Mouse (Mus musculus) kidney, embryonic 16.5 days (tissue): ENCODE data around the gene D10Jhu81e. TPM values are rescaled to one million over a fixed set of nuclear protein-coding genes. Genes with fewer than 3 reads are reported as not detected.
"Not testable (repeated sequence)": the region's sequence is repeated elsewhere in the genome, so short reads cannot be mapped to it uniquely, and the experiment has no call there.

Experiments
- ATAC-seq: fragments of 200-750 bp; cut with Nextera tagmentation; 2 replicates; pipeline ENCODE4 v1.8.0; 2017; ENCODE audit warnings: moderate TSS enrichment; ENCODE audit not compliant: low FRiP score, low TSS enrichment
- H3K27ac ChIP-seq: fragments of 300-500 bp; sonication (generic); 2 replicates; pipeline ENCODE4 v1.5.1; 2014; ENCODE audit warnings: low read length
- H3K27me3 ChIP-seq: fragments of 300-500 bp; sonication (generic); 2 replicates; pipeline ENCODE4 v1.6.1; 2014; ENCODE audit warnings: low read length, control low read depth, mixed read lengths; ENCODE audit not compliant: insufficient read depth
- H3K36me3 ChIP-seq: fragments of 300-500 bp; sonication (generic); 2 replicates; pipeline ENCODE4 v1.6.1; 2014; ENCODE audit warnings: low read length, control low read depth, mixed read lengths; ENCODE audit not compliant: insufficient read depth
- H3K4me1 ChIP-seq: fragments of 300-500 bp; sonication (generic); 2 replicates; pipeline ENCODE4 v1.6.1; 2014; ENCODE audit warnings: low read length, control low read depth, mixed read lengths; ENCODE audit not compliant: insufficient read depth
- H3K4me2 ChIP-seq: fragments of 300-500 bp; sonication (generic); replicated peaks from 2 replicates; pipeline ENCODE4 v1.6.1; 2014; ENCODE audit warnings: low read depth, low read length
- H3K4me3 ChIP-seq: fragments of 300-500 bp; sonication (generic); 2 replicates; pipeline ENCODE4 v1.5.1; 2014; ENCODE audit warnings: mild to moderate bottlenecking, low read length
- H3K9ac ChIP-seq: fragments of 300-500 bp; sonication (generic); replicated peaks from 2 replicates; pipeline ENCODE4 v1.6.1; 2014; ENCODE audit warnings: low read length
- H3K9me3 ChIP-seq: fragments of 300-500 bp; sonication (generic); 2 replicates; pipeline ENCODE4 v1.6.1; 2016; ENCODE audit warnings: low read length, control low read depth
- WGBS: fragments of 180-500 bp; shearing (Covaris S2); extraction: QIAGEN DNeasy Blood & Tissue Kit; methylation state at CpG from one replicate; pipeline ENCODE4 v1.1.7; 2014; 5-methylcytosine and 5-hydroxymethylcytosine counted together
- polyA plus RNA-seq: library from polyadenylated mRNA; unstranded; fragments of >200 nt; fragmentation: Nextera tagmentation; extraction: Ambion mirVana; gene quantifications from 2 replicates; pipeline ENCODE4 v1.2.1, GENCODE M21; 2015

D10Jhu81e gene
- polyA plus RNA-seq, 1 experiment from 2014 or later: 54.7 TPM

DNA sequence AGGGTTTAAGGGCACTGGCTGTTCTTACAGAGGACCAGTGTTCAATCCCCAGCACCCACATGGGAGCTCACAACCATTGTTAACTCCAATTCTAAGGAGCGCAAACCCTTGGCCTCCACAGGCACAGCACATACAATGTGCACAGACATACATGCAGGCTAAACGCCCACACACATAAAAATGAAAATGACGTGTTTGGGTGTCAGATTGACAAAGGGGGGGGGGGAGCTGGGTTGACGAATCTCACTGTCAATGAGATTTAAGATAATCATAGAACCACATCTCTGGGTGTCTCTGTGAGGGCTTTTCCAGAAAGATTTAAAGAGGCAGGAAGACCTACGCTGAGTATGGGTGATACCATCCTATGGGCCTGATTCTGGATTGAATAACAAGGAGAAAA, 43.3 kb downstream of the D10Jhu81e start:
- no peaks in the 10 kb centered on the region for H3K27me3 ChIP-seq
- WGBS: 94% methylated on average over 5 of the region's 5 CpGs
- no peak for ATAC-seq
- no peak overlapping the region for H3K4me3 ChIP-seq
- no peaks in the 10 kb centered on the region for H3K36me3 ChIP-seq
- H3K27ac ChIP-seq: no peak overlapping the region
- H3K4me2 ChIP-seq: no peak overlapping the region
- H3K9me3 ChIP-seq: no peaks in the 10 kb centered on the region
- no peak overlapping the region for H3K9ac ChIP-seq
- H3K4me1 ChIP-seq: peaks cover 5% of the 10 kb centered on the region; the same call in 1 of the 2 replicates

- H3K9ac ChIP-seq, H3K27me3 ChIP-seq, H3K4me1 ChIP-seq, H3K4me2 ChIP-seq, H3K4me3 ChIP-seq, H3K36me3 ChIP-seq, H3K27ac ChIP-seq, H3K9me3 ChIP-seq, ATAC-seq: not testable (repeated sequence)
- WGBS: 37% methylated on average over 8 of the region's 8 CpGs
Observed at GRCm38 (mm10) chr10:78125061-78125460, 44.5 kb downstream of the D10Jhu81e start.

GRCm38 (mm10) chr10:78124137-78124536, 45.4 kb downstream of the D10Jhu81e start:
- not testable (repeated sequence) for H3K36me3 ChIP-seq, H3K4me2 ChIP-seq, H3K9me3 ChIP-seq, H3K27me3 ChIP-seq, H3K4me3 ChIP-seq, H3K4me1 ChIP-seq, H3K9ac ChIP-seq, H3K27ac ChIP-seq, ATAC-seq
- WGBS: 28% methylated on average over 6 of the region's 6 CpGs

GRCm38 (mm10) chr10:78119422-78119821, 50.2 kb downstream of the D10Jhu81e start:
- no peaks in the 10 kb centered on the region for H3K27me3 ChIP-seq
- no peak overlapping the region for H3K4me2 ChIP-seq
- no peak for ATAC-seq
- no peak overlapping the region for H3K27ac ChIP-seq
- WGBS: 93% methylated on average over 4 of the region's 4 CpGs
- peaks cover 6% of the 10 kb centered on the region; the same call in 1 of the 2 replicates for H3K9me3 ChIP-seq
- no peak overlapping the region for H3K9ac ChIP-seq
- H3K36me3 ChIP-seq: no peaks in the 10 kb centered on the region
- no peaks in the 10 kb centered on the region for H3K4me1 ChIP-seq
- no peak overlapping the region for H3K4me3 ChIP-seq

GRCm38 (mm10) chr10:78115153-78115552, 54.4 kb downstream of the D10Jhu81e start:
- Histone ChIP-seq H3K4me3 (no peak overlapping the region), H3K27me3 (no peaks in the 10 kb centered on the region), H3K9ac (no peak overlapping the region), H3K27ac (no peak overlapping the region), H3K36me3 (no peaks in the 10 kb centered on the region), H3K4me1 (no peaks in the 10 kb centered on the region), H3K4me2 (no peak overlapping the region), H3K9me3 (peaks cover 6% of the 10 kb centered on the region; the same call in 1 of the 2 replicates)
- 64% methylated on average over 2 of the region's 2 CpGs for WGBS
- no peak for ATAC-seq

GRCm38 (mm10) chr10:78114521-78115092, 55.0 kb downstream of the D10Jhu81e start:
- Histone ChIP-seq H3K4me3 (no peak overlapping the region), H3K27ac (no peak overlapping the region), H3K9me3 (peaks cover 6% of the 10 kb centered on the region; the same call in 1 of the 2 replicates), H3K36me3 (no peaks in the 10 kb centered on the region), H3K4me1 (no peaks in the 10 kb centered on the region), H3K4me2 (no peak overlapping the region), H3K27me3 (no peaks in the 10 kb centered on the region), H3K9ac (no peak overlapping the region)
- WGBS: 82% methylated on average over 4 of the region's 4 CpGs
- no peak for ATAC-seq

Other genes starting within 250 kb of the D10Jhu81e start
- 0.59 and 0.95 TPM in 2 replicates for gene Trpm2, start 199.2 kb downstream of the D10Jhu81e start, polyA plus RNA-seq
- gene 1810043G02Rik, start 191.3 kb downstream of the D10Jhu81e start, polyA plus RNA-seq: 33.9 and 34.2 TPM in 2 replicates
- gene Pfkl, start 159.7 kb downstream of the D10Jhu81e start, polyA plus RNA-seq: 190 and 194 TPM in 2 replicates
- gene Dnmt3l, start 127.8 kb downstream of the D10Jhu81e start, polyA plus RNA-seq: 0.49 and 1.2 TPM in 2 replicates
- gene Aire, start 126.2 kb downstream of the D10Jhu81e start, polyA plus RNA-seq: 1.7 and 2.1 TPM in 2 replicates
- 8.5 and 9.5 TPM in 2 replicates for gene Icosl, start 100.5 kb downstream of the D10Jhu81e start, polyA plus RNA-seq
- 24.5 and 25.5 TPM in 2 replicates for gene Pwp2, start 15.4 kb upstream of the D10Jhu81e start, polyA plus RNA-seq
- gene Trappc10, start 74.9 kb upstream of the D10Jhu81e start, polyA plus RNA-seq: 5.3 and 8.3 TPM in 2 replicates
- gene Agpat3, start 182.7 kb upstream of the D10Jhu81e start, polyA plus RNA-seq: 48.2 and 81.9 TPM in 2 replicates
- gene Rrp1, start 243.3 kb upstream of the D10Jhu81e start, polyA plus RNA-seq: 325 and 328 TPM in 2 replicates